Mouse (Mus musculus): ENCODE measurements around the gene Ifitm6. TPM values are rescaled to one million over a fixed set of nuclear protein-coding genes. Genes with fewer than 3 reads are reported as not detected.
"Not testable (repeated sequence)": the region's sequence is repeated elsewhere in the genome, so short reads cannot be mapped to it uniquely, and the experiment has no call there.

Ifitm6 gene
- polyA plus RNA-seq, 1 experiment from 2014 or later, result not detected

DNA sequence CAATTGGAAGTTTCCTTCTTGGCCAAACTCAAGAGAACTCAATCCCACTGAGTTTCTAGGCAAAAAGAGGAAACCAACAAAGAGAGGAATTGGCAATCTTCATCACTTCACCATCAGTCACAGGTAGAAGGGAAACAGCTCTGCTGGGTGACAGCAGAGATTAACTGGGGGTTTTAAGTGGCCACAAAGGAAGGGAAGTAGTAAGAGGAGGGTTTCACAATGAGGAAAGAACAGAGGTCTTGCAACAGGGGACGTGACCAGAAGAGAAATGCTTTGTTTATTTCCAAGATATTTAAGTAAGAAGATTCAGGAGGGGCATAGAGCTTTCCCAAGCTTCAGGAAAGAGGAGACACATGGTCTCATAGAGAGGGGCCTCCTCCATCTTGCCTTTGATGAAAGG is 19.9 kb downstream of the Ifitm6 start:
- no peaks in the 10 kb centered on the region; the same call in 1 of the 2 replicates for H3K4me1 ChIP-seq (replicated peaks)
- 64% methylated on average over 1 of the region's 1 CpGs for WGBS
- DNase-seq (ENCODE audit: low spot score), result no peak
- H3K4me3 ChIP-seq, result no peak overlapping the region
- no peaks in the 10 kb centered on the region for H3K9me3 ChIP-seq
- H3K27me3 ChIP-seq (ENCODE audit: insufficient read depth, poor library complexity, severe bottlenecking), result no peaks in the 10 kb centered on the region
- no peaks in the 10 kb centered on the region for H3K36me3 ChIP-seq
- no peak overlapping the region for H3K27ac ChIP-seq

DNA sequence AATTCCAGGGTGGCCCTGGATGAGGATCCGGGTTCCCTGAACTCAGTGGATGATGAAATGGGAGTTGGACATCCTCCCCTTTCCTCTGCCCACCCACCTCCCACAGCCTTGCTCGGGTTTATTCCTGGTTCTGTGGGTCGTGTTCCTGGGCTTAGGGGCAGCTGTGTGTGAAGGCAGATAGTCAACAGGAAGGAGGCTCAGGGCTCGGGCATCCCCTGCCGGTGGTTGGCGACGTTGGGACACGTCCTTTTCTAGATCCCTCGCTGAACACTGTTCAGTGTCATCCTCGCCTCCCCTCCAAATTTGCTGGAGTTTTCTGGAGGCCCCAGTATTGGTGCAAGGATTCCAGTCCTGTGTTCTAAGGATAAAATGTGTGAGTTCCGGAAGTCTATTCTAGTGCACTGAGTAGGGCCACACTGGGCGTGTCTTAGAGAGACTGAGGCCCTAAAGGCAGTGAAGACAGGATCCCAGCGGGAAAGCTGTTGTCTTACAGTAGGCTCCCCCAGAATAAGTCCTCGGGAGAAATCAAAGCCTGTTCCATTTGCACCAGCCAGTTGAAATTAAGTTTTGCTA is 26.5 kb downstream of the Ifitm6 start:
- Histone ChIP-seq H3K9me3 (no peaks in the 10 kb centered on the region), H3K27ac (no peak overlapping the region), H3K4me1 (replicated peaks) (peaks cover 25% of the 10 kb centered on the region), H3K36me3 (no peaks in the 10 kb centered on the region), H3K27me3 (ENCODE audit: insufficient read depth, poor library complexity, severe bottlenecking) (no peaks in the 10 kb centered on the region), H3K4me3 (no peak overlapping the region)
- no peak for DNase-seq (ENCODE audit: low spot score)
- 87% methylated on average over 14 of the region's 14 CpGs for WGBS

DNA sequence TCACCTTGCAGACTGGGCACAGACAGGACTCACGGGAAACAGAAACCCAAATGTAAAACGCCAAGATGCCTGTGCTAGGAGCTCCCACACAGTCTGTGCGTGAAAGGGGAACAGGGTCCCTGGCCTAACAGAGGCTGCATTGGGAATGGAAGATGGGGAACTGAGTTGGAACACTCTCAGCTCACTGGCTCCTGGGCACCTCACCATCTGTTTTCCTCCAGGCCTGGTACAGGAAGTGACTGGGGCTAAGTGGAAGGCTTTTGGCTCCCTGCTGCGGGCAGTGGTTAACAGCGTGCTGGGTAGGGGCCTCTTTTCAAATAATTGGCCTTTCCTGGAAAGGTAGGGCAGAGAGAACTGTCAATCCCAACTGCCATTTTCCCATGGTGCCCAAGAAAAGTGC is 27.1 kb downstream of the Ifitm6 start:
- H3K4me3 ChIP-seq, result no peak overlapping the region
- H3K36me3 ChIP-seq, result no peaks in the 10 kb centered on the region
- peaks cover 25% of the 10 kb centered on the region for H3K4me1 ChIP-seq (replicated peaks)
- no peaks in the 10 kb centered on the region for H3K27me3 ChIP-seq (ENCODE audit: insufficient read depth, poor library complexity, severe bottlenecking)
- H3K27ac ChIP-seq, result 0 out of 2 replicates have a peak overlapping the region, but pooled peaks have one; percentile 35
- WGBS, result 63% methylated on average over 5 of the region's 5 CpGs
- H3K9me3 ChIP-seq, result 0 out of 2 replicates have a peak, but pooled peaks cover 3% of the 10 kb centered on the region
- no peak for DNase-seq (ENCODE audit: low spot score)

DNA sequence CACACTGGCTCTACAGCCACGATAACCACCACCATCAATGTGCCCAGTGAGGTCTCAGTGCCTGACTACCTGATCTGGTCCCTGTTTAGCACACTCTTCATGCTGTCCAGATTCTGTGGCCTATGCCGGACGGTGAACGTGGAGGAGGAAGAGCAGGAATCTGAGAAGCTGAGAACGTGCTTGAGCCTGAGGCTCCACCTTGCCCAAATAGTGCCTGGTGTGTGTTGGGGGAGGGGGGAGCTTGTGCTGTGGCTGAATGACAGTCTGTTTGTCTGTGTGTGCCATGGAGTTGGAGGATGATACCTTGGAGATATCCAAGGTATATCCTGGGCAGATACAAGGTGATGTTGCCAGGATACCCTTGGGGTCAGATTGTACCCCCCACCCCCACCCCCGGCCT is 27.5 kb downstream of the Ifitm6 start:
- no peak for DNase-seq (ENCODE audit: low spot score)
- 0 out of 2 replicates have a peak, but pooled peaks cover 3% of the 10 kb centered on the region for H3K9me3 ChIP-seq
- H3K27ac ChIP-seq, result no peak overlapping the region
- H3K4me1 ChIP-seq (replicated peaks), result peaks cover 25% of the 10 kb centered on the region
- no peaks in the 10 kb centered on the region for H3K27me3 ChIP-seq (ENCODE audit: insufficient read depth, poor library complexity, severe bottlenecking)
- no peaks in the 10 kb centered on the region for H3K36me3 ChIP-seq
- no peak overlapping the region for H3K4me3 ChIP-seq
- 71% methylated on average over 6 of the region's 6 CpGs for WGBS

DNA sequence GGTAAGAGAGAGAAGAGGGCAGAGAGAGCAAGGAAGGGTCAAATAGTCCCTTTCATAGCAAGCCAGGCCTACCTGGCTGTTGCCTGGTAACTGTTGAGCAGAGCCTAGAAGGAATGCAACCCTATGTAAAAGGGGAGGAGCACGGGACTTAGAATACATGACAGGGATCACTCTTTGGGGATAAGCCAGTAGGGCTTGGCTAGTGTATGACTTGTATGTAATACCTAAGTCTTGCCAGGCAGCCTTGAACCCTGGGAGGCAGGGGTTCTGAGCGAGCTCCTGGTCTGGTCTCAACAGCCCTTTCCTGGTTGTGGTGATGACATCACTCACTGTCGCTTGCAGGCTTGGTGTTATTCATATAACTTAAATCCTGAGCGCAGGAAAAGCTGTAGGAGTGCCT is 28.7 kb downstream of the Ifitm6 start:
- peaks cover 25% of the 10 kb centered on the region for H3K4me1 ChIP-seq (replicated peaks)
- H3K27me3 ChIP-seq (ENCODE audit: insufficient read depth, poor library complexity, severe bottlenecking), result no peaks in the 10 kb centered on the region
- DNase-seq (ENCODE audit: low spot score), result no peak
- H3K36me3 ChIP-seq, result no peaks in the 10 kb centered on the region
- H3K27ac ChIP-seq, result no peak overlapping the region; the same call in 1 of the 2 replicates
- 0 out of 2 replicates have a peak, but pooled peaks cover 3% of the 10 kb centered on the region for H3K9me3 ChIP-seq
- 74% methylated on average over 4 of the region's 4 CpGs for WGBS
- H3K4me3 ChIP-seq, result no peak overlapping the region

DNA sequence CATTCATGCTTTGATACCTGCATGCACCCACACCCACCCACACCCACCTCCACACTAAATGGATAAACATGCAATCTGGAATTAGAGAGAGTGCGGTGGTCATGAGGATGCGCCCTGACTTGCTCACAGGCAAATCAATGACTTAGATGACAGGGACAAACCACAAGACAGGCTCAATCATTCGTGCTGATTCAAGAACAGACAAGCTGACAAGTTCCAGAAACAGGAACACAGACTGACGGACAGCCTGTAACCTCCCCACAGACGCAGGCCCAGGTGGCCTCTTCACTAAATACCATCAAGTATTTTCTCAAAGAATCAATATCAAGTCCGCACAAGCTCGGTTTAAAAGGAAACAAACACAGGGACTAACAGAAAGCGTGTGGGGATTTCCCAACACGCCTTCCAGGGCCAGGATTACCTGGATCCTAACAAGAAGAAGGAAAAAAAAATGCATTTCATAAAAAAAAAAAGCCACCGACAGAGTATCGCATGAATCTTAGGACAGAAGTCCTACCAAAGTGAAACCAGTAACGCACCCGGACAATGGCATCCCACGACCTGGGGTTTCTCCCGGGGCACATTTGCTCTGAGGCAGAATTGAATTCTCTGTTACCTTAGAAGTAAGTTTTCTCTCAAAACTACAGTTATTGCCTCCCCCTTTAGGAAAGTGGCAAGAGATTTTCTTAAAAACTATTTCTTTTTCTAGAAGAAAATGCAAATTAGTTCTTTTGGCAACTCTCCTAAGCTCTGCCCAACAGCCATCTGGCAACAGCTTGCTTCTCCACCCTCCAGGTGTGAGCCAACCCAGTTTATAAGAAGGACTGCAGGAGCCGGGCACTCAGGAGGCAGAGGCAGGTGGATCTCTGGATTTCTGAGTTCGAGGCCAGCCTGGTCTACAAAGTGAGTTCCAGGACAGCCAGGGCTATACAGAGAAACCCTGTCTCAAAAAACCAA is 30.3 kb downstream of the Ifitm6 start:
- Histone ChIP-seq H3K27me3 (ENCODE audit: insufficient read depth, poor library complexity, severe bottlenecking) (no peaks in the 10 kb centered on the region), H3K27ac (no peak overlapping the region), H3K9me3 (0 out of 2 replicates have a peak, but pooled peaks cover 3% of the 10 kb centered on the region), H3K4me1 (replicated peaks) (peaks cover 25% of the 10 kb centered on the region), H3K36me3 (no peaks in the 10 kb centered on the region), H3K4me3 (no peak overlapping the region)
- WGBS, result 87% methylated on average over 17 of the region's 17 CpGs
- DNase-seq (ENCODE audit: low spot score), result no peak

DNA sequence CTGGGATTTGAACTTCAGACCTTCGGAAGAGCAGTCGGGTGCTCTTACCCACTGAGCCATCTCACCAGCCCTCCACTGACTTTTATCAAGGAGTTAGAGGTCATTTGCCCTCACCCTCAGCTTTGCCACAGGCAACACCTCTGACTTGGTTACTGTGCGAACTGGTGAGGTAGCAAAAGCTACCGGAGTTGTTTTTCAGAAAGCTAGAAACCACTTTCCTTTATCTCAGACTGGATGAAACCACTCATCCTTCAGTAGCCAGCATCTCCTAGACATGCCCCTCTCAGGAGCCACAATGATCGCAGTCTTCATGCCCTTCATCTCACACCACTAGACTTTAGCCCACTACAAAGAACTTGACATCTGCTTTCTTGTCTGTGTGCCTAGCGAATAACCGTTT is 34.8 kb downstream of the Ifitm6 start:
- no peak overlapping the region for H3K4me3 ChIP-seq
- H3K27ac ChIP-seq, result no peak overlapping the region
- no peaks in the 10 kb centered on the region for H3K36me3 ChIP-seq
- 0 out of 2 replicates have a peak, but pooled peaks cover 3% of the 10 kb centered on the region for H3K9me3 ChIP-seq
- DNase-seq (ENCODE audit: low spot score), result no peak
- no peaks in the 10 kb centered on the region for H3K4me1 ChIP-seq (replicated peaks)
- WGBS, result 87% methylated on average over 7 of the region's 7 CpGs
- H3K27me3 ChIP-seq (ENCODE audit: insufficient read depth, poor library complexity, severe bottlenecking), result no peaks in the 10 kb centered on the region

DNA sequence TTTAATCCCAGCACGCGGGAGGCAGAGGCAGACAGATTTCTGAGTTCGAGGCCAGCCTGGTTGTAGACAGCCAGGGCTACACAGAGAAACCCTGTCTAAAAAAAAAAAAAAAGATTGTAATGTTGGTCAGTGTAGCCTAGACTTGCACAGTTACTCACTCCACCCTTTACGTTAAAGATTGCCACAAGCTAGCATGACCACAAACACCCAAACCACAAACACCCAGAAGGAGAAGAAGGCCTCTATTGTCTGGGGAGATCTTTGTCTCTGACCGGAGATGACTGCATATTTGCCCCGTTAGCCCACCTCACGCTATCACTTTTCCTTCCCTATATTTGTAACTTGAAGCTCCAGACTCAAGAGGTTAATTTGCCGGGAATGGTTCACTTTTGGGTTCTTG is 36.0 kb downstream of the Ifitm6 start:
- H3K27ac ChIP-seq, result no peak overlapping the region
- no peaks in the 10 kb centered on the region for H3K27me3 ChIP-seq (ENCODE audit: insufficient read depth, poor library complexity, severe bottlenecking)
- H3K9me3 ChIP-seq, result 0 out of 2 replicates have a peak, but pooled peaks cover 3% of the 10 kb centered on the region
- DNase-seq (ENCODE audit: low spot score), result no peak
- no peak overlapping the region for H3K4me3 ChIP-seq
- no peaks in the 10 kb centered on the region for H3K4me1 ChIP-seq (replicated peaks)
- WGBS, result 90% methylated on average over 8 of the region's 8 CpGs
- H3K36me3 ChIP-seq, result no peaks in the 10 kb centered on the region

DNA sequence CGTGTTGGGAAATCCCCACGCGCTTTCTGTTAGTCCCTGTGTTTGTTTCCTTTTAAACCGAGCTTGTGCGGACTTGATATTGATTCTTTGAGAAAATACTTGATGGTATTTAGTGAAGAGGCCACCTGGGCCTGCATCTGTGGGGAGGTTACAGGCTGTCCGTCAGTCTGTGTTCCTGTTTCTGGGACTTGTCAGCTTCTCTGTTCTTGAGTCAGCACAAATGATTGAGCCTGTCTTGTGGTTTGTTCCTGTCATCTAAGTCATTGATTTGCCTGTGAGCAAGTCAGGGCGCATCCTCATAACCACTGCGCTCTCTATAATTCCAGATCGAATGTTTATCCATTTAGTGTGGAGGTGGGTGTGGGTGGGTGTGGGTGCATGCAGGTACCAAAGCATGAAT is 41.0 kb downstream of the Ifitm6 start:
- not testable (repeated sequence) for H3K4me3 ChIP-seq; DNase-seq (ENCODE audit: low spot score); H3K9me3 ChIP-seq; H3K27ac ChIP-seq; H3K36me3 ChIP-seq
- peaks cover 12% of the 10 kb centered on the region for H3K27me3 ChIP-seq (ENCODE audit: insufficient read depth, poor library complexity, severe bottlenecking)
- H3K4me1 ChIP-seq (replicated peaks), result peaks cover 21% of the 10 kb centered on the region
- 93% methylated on average over 9 of the region's 9 CpGs for WGBS

DNA sequence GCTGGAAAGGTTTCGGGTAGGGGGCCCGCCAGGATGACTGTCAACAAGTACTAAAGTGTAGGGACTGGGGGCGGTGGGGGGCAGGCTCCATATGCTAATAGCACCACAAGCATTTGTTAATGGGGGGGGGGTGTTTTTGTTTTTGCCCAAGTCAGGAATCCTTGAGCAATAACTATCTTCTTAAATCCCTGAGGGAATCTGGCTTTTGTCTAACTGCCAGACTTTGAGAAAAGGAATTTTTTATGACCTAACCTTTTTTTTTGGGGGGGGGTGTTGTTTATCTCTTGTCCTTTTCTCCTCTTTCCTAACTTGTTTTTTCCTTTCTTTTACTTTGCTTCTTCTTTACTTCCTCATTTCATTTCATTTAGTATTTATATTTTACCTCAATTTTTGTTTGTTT is 42.3 kb downstream of the Ifitm6 start:
- H3K36me3 ChIP-seq, result no peaks in the 10 kb centered on the region
- 15% methylated on average over 3 of the region's 3 CpGs for WGBS
- H3K27ac ChIP-seq, result no peak overlapping the region

DNA sequence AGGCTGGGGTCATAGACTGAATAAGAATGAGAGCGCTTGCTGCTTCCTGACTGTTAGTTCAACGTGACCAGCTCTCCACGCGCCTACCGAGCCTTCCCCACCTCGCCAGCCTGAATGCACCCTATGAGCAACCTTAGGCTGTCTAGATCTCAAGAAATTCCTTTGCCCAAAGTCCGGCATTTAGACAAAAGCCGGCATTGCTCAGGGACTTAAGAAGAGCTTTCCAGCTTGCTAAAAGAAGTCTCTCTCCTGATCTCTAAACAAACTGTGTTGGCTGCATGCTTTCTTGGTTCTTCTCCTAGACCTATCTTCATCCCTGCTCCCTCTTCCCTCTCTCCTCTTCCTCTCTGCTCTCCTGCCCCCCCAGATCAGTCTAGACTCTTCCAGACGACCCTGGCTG is 42.8 kb downstream of the Ifitm6 start:
- WGBS, result 12% methylated on average over 9 of the region's 9 CpGs
- DNase-seq (ENCODE audit: low spot score), result no peak
- H3K4me3 ChIP-seq, result no peak overlapping the region
- H3K36me3 ChIP-seq, result no peaks in the 10 kb centered on the region
- H3K27me3 ChIP-seq (ENCODE audit: insufficient read depth, poor library complexity, severe bottlenecking), result peaks cover 19% of the 10 kb centered on the region
- H3K4me1 ChIP-seq (replicated peaks), result peaks cover 31% of the 10 kb centered on the region
- no peaks in the 10 kb centered on the region for H3K9me3 ChIP-seq
- H3K27ac ChIP-seq, result no peak overlapping the region

More for the DNA sequence above, 42.3 kb downstream of the Ifitm6 start:
- H3K4me3 ChIP-seq, result no peak overlapping the region
- DNase-seq (ENCODE audit: low spot score), result no peak
- H3K9me3 ChIP-seq, result no peaks in the 10 kb centered on the region
- peaks cover 14% of the 10 kb centered on the region for H3K27me3 ChIP-seq (ENCODE audit: insufficient read depth, poor library complexity, severe bottlenecking)
- H3K4me1 ChIP-seq (replicated peaks), result peaks cover 31% of the 10 kb centered on the region

DNA sequence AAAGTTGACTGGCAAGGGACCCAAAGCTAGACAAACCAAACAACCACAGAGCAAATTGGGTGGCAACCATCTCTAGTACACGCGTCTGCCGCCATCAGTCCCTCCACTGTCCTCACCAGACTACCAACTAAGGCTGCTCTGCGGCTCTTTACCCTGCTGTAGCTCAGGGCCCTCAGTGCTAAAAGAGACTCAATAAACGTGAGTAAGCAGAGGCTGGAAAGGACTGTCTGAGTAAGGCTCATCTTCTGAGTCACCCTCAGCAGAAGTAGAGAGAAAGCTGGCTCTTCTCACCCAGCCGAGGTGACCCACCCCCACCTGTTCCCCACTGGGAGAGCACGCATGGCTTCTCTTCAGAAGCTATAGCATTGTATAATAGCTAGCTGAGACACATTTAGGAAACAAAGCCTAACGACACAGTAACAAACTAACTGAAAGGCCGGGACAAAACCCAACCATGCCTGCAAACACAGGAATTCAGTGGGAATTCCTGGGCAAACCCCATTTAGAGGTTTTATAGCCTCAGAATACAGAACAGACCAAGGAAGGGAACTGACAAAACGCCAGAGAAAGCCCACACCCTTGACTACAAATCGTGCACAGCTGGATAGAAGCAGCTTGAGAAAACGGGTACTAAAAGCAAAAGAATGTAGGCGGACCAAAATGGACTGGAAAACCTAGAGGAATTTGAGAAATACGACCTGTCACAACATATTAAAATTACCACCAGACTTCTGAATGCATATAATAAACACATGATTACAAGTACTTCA is 44.1 kb downstream of the Ifitm6 start:
- Histone ChIP-seq H3K36me3 (no peaks in the 10 kb centered on the region), H3K27me3 (ENCODE audit: insufficient read depth, poor library complexity, severe bottlenecking) (peaks cover 27% of the 10 kb centered on the region), H3K4me3 (no peak overlapping the region), H3K27ac (no peak overlapping the region), H3K4me1 (replicated peaks) (peaks cover 31% of the 10 kb centered on the region), H3K9me3 (no peaks in the 10 kb centered on the region)
- 17% methylated on average over 14 of the region's 14 CpGs for WGBS
- DNase-seq (ENCODE audit: low spot score), result no peak
